Mouse (Mus musculus): ENCODE measurements around the gene Lmod1. TPM values are rescaled to one million over a fixed set of nuclear protein-coding genes. Genes with fewer than 3 reads are reported as not detected.

Lmod1 gene
- 0.36 and 0.41 TPM in 2 replicates for polyA plus RNA-seq (2016; fragmentation: Nextera tagmentation; extraction: Ambion mirVana)

GRCm38 (mm10) chr1:135324571-135324970, at the start of gene Lmod1:
TSS of gene Lmod1 (plus strand) at chr1:135324807.
- H3K36me3 ChIP-seq (replicated peaks) = no peaks in the 10 kb centered on the region
- no peaks in the 10 kb centered on the region for H3K9me3 ChIP-seq
- peak; percentile 63 for DNase-seq (ENCODE audit: extremely low spot score, low spot score)
- H3K27ac ChIP-seq = peak within 1 kb of the TSS; percentile 56; the same call in 1 of the 2 replicates
- peaks cover 21% of the 10 kb centered on the region for H3K4me1 ChIP-seq
- peak within 1 kb of the TSS; percentile 26 for H3K4me3 ChIP-seq
- 11% methylated on average over 8 of the region's 8 CpGs for WGBS
- peaks cover 13% of the 10 kb centered on the region; the same call in 1 of the 2 replicates for H3K27me3 ChIP-seq (ENCODE audit: poor library complexity, severe bottlenecking)

GRCm38 (mm10) chr1:135280646-135281045, 44.0 kb upstream of the Lmod1 start:
- H3K27me3 ChIP-seq (ENCODE audit: poor library complexity, severe bottlenecking) = no peaks in the 10 kb centered on the region
- H3K4me1 ChIP-seq = peaks cover 28% of the 10 kb centered on the region
- no peak overlapping the region for H3K4me3 ChIP-seq
- DNase-seq (ENCODE audit: extremely low spot score, low spot score) = no peak
- no peaks in the 10 kb centered on the region for H3K9me3 ChIP-seq
- 87% methylated on average over 9 of the region's 9 CpGs for WGBS
- no peak overlapping the region for H3K27ac ChIP-seq
- H3K36me3 ChIP-seq (replicated peaks) = peaks cover 54% of the 10 kb centered on the region

GRCm38 (mm10) chr1:135281841-135282240, 42.8 kb upstream of the Lmod1 start:
- DNase-seq (ENCODE audit: extremely low spot score, low spot score) = no peak
- Histone ChIP-seq H3K4me3 (no peak overlapping the region), H3K4me1 (peaks cover 28% of the 10 kb centered on the region), H3K27me3 (ENCODE audit: poor library complexity, severe bottlenecking) (no peaks in the 10 kb centered on the region), H3K36me3 (replicated peaks) (peaks cover 43% of the 10 kb centered on the region), H3K27ac (no peak overlapping the region), H3K9me3 (no peaks in the 10 kb centered on the region)
- 97% methylated on average over 17 of the region's 17 CpGs for WGBS

GRCm38 (mm10) chr1:135282536-135283286, 41.9 kb upstream of the Lmod1 start:
- no peak for DNase-seq (ENCODE audit: extremely low spot score, low spot score)
- Histone ChIP-seq H3K27me3 (ENCODE audit: poor library complexity, severe bottlenecking) (no peaks in the 10 kb centered on the region), H3K4me1 (peaks cover 28% of the 10 kb centered on the region), H3K9me3 (no peaks in the 10 kb centered on the region), H3K36me3 (replicated peaks) (peaks cover 35% of the 10 kb centered on the region), H3K4me3 (peak overlapping the region; percentile 88), H3K27ac (peak overlapping the region; percentile 95)
- 40% methylated on average over 13 of the region's 13 CpGs for WGBS

GRCm38 (mm10) chr1:135283287-135283825, 41.3 kb upstream of the Lmod1 start:
- Histone ChIP-seq H3K36me3 (replicated peaks) (peaks cover 28% of the 10 kb centered on the region), H3K4me1 (peaks cover 28% of the 10 kb centered on the region), H3K27me3 (ENCODE audit: poor library complexity, severe bottlenecking) (no peaks in the 10 kb centered on the region), H3K4me3 (peak overlapping the region; percentile 88), H3K27ac (peak overlapping the region; percentile 95), H3K9me3 (no peaks in the 10 kb centered on the region)
- DNase-seq (ENCODE audit: extremely low spot score, low spot score) = no peak
- WGBS = under 1% methylated on average over 48 of the region's 48 CpGs

GRCm38 (mm10) chr1:135283826-135284291, 40.7 kb upstream of the Lmod1 start, which contains the start of gene Rnpep:
TSS of gene Rnpep (minus strand) at chr1:135284084.
- no peaks in the 10 kb centered on the region for H3K27me3 ChIP-seq (ENCODE audit: poor library complexity, severe bottlenecking)
- H3K27ac ChIP-seq = peak within 1 kb of the TSS; percentile 95
- no peaks in the 10 kb centered on the region for H3K9me3 ChIP-seq
- peaks cover 28% of the 10 kb centered on the region for H3K4me1 ChIP-seq
- under 1% methylated on average over 39 of the region's 39 CpGs for WGBS
- DNase-seq (ENCODE audit: extremely low spot score, low spot score) = peak; percentile 82
- peaks cover 23% of the 10 kb centered on the region for H3K36me3 ChIP-seq (replicated peaks)
- peak within 1 kb of the TSS; percentile 88 for H3K4me3 ChIP-seq

- peaks cover 28% of the 10 kb centered on the region for H3K4me1 ChIP-seq
- no peaks in the 10 kb centered on the region for H3K27me3 ChIP-seq (ENCODE audit: poor library complexity, severe bottlenecking)
- 88% methylated on average over 2 of the region's 2 CpGs for WGBS
- H3K4me3 ChIP-seq = no peak overlapping the region
- no peak for DNase-seq (ENCODE audit: extremely low spot score, low spot score)
- no peak overlapping the region for H3K27ac ChIP-seq
- H3K36me3 ChIP-seq (replicated peaks) = peaks cover 6% of the 10 kb centered on the region
- H3K9me3 ChIP-seq = no peaks in the 10 kb centered on the region
These were observed 38.3 kb upstream of the Lmod1 start for GRCm38 (mm10) chr1:135286311-135286710.

- H3K4me1 ChIP-seq = no peaks in the 10 kb centered on the region
- peaks cover 37% of the 10 kb centered on the region for H3K36me3 ChIP-seq (replicated peaks)
- no peaks in the 10 kb centered on the region for H3K9me3 ChIP-seq
- no peak overlapping the region for H3K4me3 ChIP-seq
- WGBS = 88% methylated on average over 5 of the region's 5 CpGs
- no peaks in the 10 kb centered on the region for H3K27me3 ChIP-seq (ENCODE audit: poor library complexity, severe bottlenecking)
- no peak for DNase-seq (ENCODE audit: extremely low spot score, low spot score)
- H3K27ac ChIP-seq = no peak overlapping the region
These were observed 33.7 kb upstream of the Lmod1 start for GRCm38 (mm10) chr1:135290908-135291307.

GRCm38 (mm10) chr1:135311356-135311755, 13.3 kb upstream of the Lmod1 start:
- WGBS = 79% methylated on average over 6 of the region's 6 CpGs
- H3K36me3 ChIP-seq (replicated peaks) = peaks cover 47% of the 10 kb centered on the region
- no peaks in the 10 kb centered on the region for H3K9me3 ChIP-seq
- H3K4me1 ChIP-seq = peaks cover 24% of the 10 kb centered on the region
- no peaks in the 10 kb centered on the region for H3K27me3 ChIP-seq (ENCODE audit: poor library complexity, severe bottlenecking)
- no peak overlapping the region for H3K4me3 ChIP-seq
- no peak overlapping the region for H3K27ac ChIP-seq
- DNase-seq (ENCODE audit: extremely low spot score, low spot score) = no peak

- DNase-seq (ENCODE audit: extremely low spot score, low spot score) = no peak
- Histone ChIP-seq H3K27me3 (ENCODE audit: poor library complexity, severe bottlenecking) (no peaks in the 10 kb centered on the region), H3K27ac (no peak overlapping the region), H3K4me3 (peak overlapping the region; percentile 94), H3K36me3 (replicated peaks) (peaks cover 38% of the 10 kb centered on the region), H3K4me1 (peaks cover 24% of the 10 kb centered on the region), H3K9me3 (no peaks in the 10 kb centered on the region)
- 94% methylated on average over 4 of the region's 4 CpGs for WGBS
These were observed 12.4 kb upstream of the Lmod1 start for GRCm38 (mm10) chr1:135312201-135312600.

GRCm38 (mm10) chr1:135313284-135314031, 11.1 kb upstream of the Lmod1 start, which contains the start of gene Timm17a:
TSS of gene Timm17a (minus strand) at chr1:135313778.
- Histone ChIP-seq H3K4me3 (peak within 1 kb of the TSS; percentile 94), H3K9me3 (no peaks in the 10 kb centered on the region), H3K4me1 (peaks cover 24% of the 10 kb centered on the region), H3K36me3 (replicated peaks) (peaks cover 26% of the 10 kb centered on the region), H3K27me3 (ENCODE audit: poor library complexity, severe bottlenecking) (no peaks in the 10 kb centered on the region), H3K27ac (peak within 1 kb of the TSS; percentile 98)
- peak; percentile 97 for DNase-seq (ENCODE audit: extremely low spot score, low spot score)
- WGBS = under 1% methylated on average over 51 of the region's 51 CpGs

GRCm38 (mm10) chr1:135323367-135323901, 1.2 kb upstream of the Lmod1 start:
- DNase-seq (ENCODE audit: extremely low spot score, low spot score) = no peak
- Histone ChIP-seq H3K36me3 (replicated peaks) (no peaks in the 10 kb centered on the region), H3K4me3 (no peak overlapping the region), H3K9me3 (no peaks in the 10 kb centered on the region), H3K27ac (no peak overlapping the region), H3K27me3 (ENCODE audit: poor library complexity, severe bottlenecking) (peaks cover 13% of the 10 kb centered on the region; the same call in 1 of the 2 replicates), H3K4me1 (peaks cover 16% of the 10 kb centered on the region)
- 88% methylated on average over 7 of the region's 7 CpGs for WGBS
